8 mouse cellular contexts compared by ENCODE assay signal in genomic region chr6:71048199-71049094, GRCm38 (mm10).
A peak's percentile ranks its signal among the peaks of the same experiment; 100 is the strongest.
DNase-seq lines count a peak whose midpoint lies in the region; ATAC-seq lines count a peak whose summit lies in the region.

No protein-coding gene starts in this region.

- no peak overlapping the region for H3K27ac ChIP-seq in brown adipose tissue, adult 24 weeks (replicated peaks; ENCODE audit: low read depth, low read length)
- H3K27ac ChIP-seq in heart, embryonic 14.5 days (replicated peaks in 1 of 2; ENCODE audit: control insufficient read depth in 1 of 2, insufficient read depth in 1 of 2, low read depth in 2 of 2, low read length in 2 of 2): no peak overlapping the region
- H3K27ac ChIP-seq in limb, embryonic 13.5 days: no peak overlapping the region
- H3K27ac ChIP-seq in midbrain, embryonic 16.5 days (ENCODE audit: low read length): no peak overlapping the region

- DNase-seq in left cerebral cortex, postnatal 4 days: peak; percentile 61
- no peak for DNase-seq in left cerebral cortex, postnatal 25 days (ENCODE audit: low spot score in 2 of 2)
- peak; percentile 53 for DNase-seq in thymus, postnatal 14 days
- DNase-seq in layer of hippocampus, adult 9-11 months: no peak

- no peaks in the 10 kb centered on the region for H3K4me1 ChIP-seq in brown adipose tissue, adult 24 weeks (ENCODE audit: control insufficient read depth, insufficient read depth, insufficient read length, low read length)
- H3K4me1 ChIP-seq in heart, embryonic 14.5 days (ENCODE audit: control insufficient read depth in 2 of 2, insufficient read depth in 2 of 2, low read length in 2 of 2): no peaks in the 10 kb centered on the region
- H3K4me1 ChIP-seq in limb, embryonic 13.5 days: peaks cover 24% of the 10 kb centered on the region
- H3K4me1 ChIP-seq in midbrain, embryonic 16.5 days (ENCODE audit: control insufficient read depth, insufficient read depth, low read length): peaks cover 2% of the 10 kb centered on the region; the same call in 1 of the 2 replicates

- no peaks in the 10 kb centered on the region for H3K36me3 ChIP-seq in heart, embryonic 14.5 days (ENCODE audit: control insufficient read depth, insufficient read depth, low read length)
- H3K36me3 ChIP-seq in limb, embryonic 13.5 days: no peaks in the 10 kb centered on the region
- H3K36me3 ChIP-seq in midbrain, embryonic 16.5 days (ENCODE audit: control insufficient read depth, insufficient read depth, low read length): no peaks in the 10 kb centered on the region

- peaks cover 8% of the 10 kb centered on the region; the same call in 1 of the 2 replicates for H3K27me3 ChIP-seq in heart, embryonic 14.5 days (ENCODE audit: control insufficient read depth, insufficient read depth, low read length)
- H3K27me3 ChIP-seq in limb, embryonic 13.5 days: no peaks in the 10 kb centered on the region
- H3K27me3 ChIP-seq in midbrain, embryonic 16.5 days (ENCODE audit: control insufficient read depth, insufficient read depth, low read depth, low read length): peaks cover 8% of the 10 kb centered on the region

- peak overlapping the region; percentile 66 for H3K9ac ChIP-seq in heart, embryonic 14.5 days (ENCODE audit: low read length)
- H3K9ac ChIP-seq in limb, embryonic 13.5 days: peak overlapping the region; percentile 67
- peak overlapping the region; percentile 64 for H3K9ac ChIP-seq in midbrain, embryonic 16.5 days (ENCODE audit: low read depth, low read length)

- ATAC-seq in heart, embryonic 14.5 days (ENCODE audit: insufficient number of reproducible peaks, insufficient read depth, low FRiP score, low read depth): no peak
- ATAC-seq in limb, embryonic 13.5 days (ENCODE audit: low FRiP score, low read depth): peak; percentile 59; the same call in 1 of the 2 replicates
- ATAC-seq in midbrain, embryonic 16.5 days: peak; percentile 36; the same call in 1 of the 2 replicates

- WGBS in heart, embryonic 14.5 days: under 1% methylated on average over 38 of the region's 38 CpGs
- 2% methylated on average over 38 of the region's 38 CpGs for WGBS in limb, embryonic 13.5 days
- WGBS in midbrain, embryonic 16.5 days: 2% methylated on average over 38 of the region's 38 CpGs

- H3K4me2 ChIP-seq in heart, embryonic 14.5 days (ENCODE audit: low read length): peak overlapping the region; percentile 98
- H3K4me2 ChIP-seq in limb, embryonic 13.5 days (replicated peaks): peak overlapping the region; percentile 91
- peak overlapping the region; percentile 90 for H3K4me2 ChIP-seq in midbrain, embryonic 16.5 days (ENCODE audit: low read length)

- intact Hi-C loops in left cerebral cortex, postnatal 4 days (cut with DNase I): no loop called here
- intact Hi-C loops in left cerebral cortex, postnatal 25 days (cut with DNase I): no loop called here

- no peaks in the 10 kb centered on the region for H3K9me3 ChIP-seq in heart, embryonic 14.5 days (ENCODE audit: control insufficient read depth, low read length)
- H3K9me3 ChIP-seq in limb, embryonic 13.5 days: no peaks in the 10 kb centered on the region
- no peaks in the 10 kb centered on the region for H3K9me3 ChIP-seq in midbrain, embryonic 16.5 days (replicated peaks; ENCODE audit: control insufficient read depth, low read length, poor library complexity, severe bottlenecking)

- peak overlapping the region; percentile 30 for H3K4me3 ChIP-seq in brown adipose tissue, adult 24 weeks (ENCODE audit: insufficient read depth, low read depth, low read length)
- H3K4me3 ChIP-seq in heart, embryonic 14.5 days (ENCODE audit: control insufficient read depth in 1 of 2, insufficient read depth in 1 of 2, low read depth in 1 of 2, low read length in 2 of 2): peak overlapping the region; percentile 42 to 51
- peak overlapping the region; percentile 48 for H3K4me3 ChIP-seq in limb, embryonic 13.5 days
- H3K4me3 ChIP-seq in midbrain, embryonic 16.5 days (ENCODE audit: low read depth, low read length): peak overlapping the region; percentile 48

Comparison
In these comparisons a context has a peak if more than half of its experiments do, and no peak if none do; other contexts are left out.
1. DNase-seq: peak in left cerebral cortex, postnatal 4 days (single experiment) and thymus, postnatal 14 days (single experiment); none in left cerebral cortex, postnatal 25 days (0 of 2) and layer of hippocampus, adult 9-11 months (single experiment).
2. Peak in every context shown above with its lines, with median percentiles within 50 percentile points of each other: H3K4me3 ChIP-seq, H3K4me2 ChIP-seq and H3K9ac ChIP-seq.